Mouse (Mus musculus) intestine, embryonic 14.5 days (tissue): ENCODE results near the gene Npy. TPM values are rescaled to one million over a fixed set of nuclear protein-coding genes. Genes with fewer than 3 reads are reported as not detected.

Experiments used
- ATAC-seq: fragments of 200-750 bp; cut with Nextera tagmentation; replicated peaks from 2 replicates; pipeline ENCODE4 v1.8.0; 2017; ENCODE audit warnings: low read depth, moderate number of reproducible peaks, moderate TSS enrichment, moderate library complexity; ENCODE audit not compliant: low FRiP score, low TSS enrichment
- DNase-seq: peaks from one replicate; pipeline ENCODE4 v3.0.0-alpha.2; 2018; ENCODE audit warnings: low spot score
- H3K27ac ChIP-seq: fragments of 300-500 bp; sonication (generic); 2 replicates; pipeline ENCODE4 v1.5.1; 2014; ENCODE audit warnings: low read depth, mild to moderate bottlenecking, control low read depth
- H3K27me3 ChIP-seq: fragments of 300-500 bp; sonication (generic); replicated peaks from 2 replicates; pipeline ENCODE4 v1.6.1; 2014; ENCODE audit warnings: low read length, control low read depth; ENCODE audit not compliant: control insufficient read depth, insufficient read depth
- H3K36me3 ChIP-seq: fragments of 300-500 bp; sonication (generic); 2 replicates; pipeline ENCODE4 v1.6.1; 2014; ENCODE audit warnings: low read length, control low read depth; ENCODE audit not compliant: control insufficient read depth, insufficient read depth
- H3K4me1 ChIP-seq: fragments of 300-500 bp; sonication (generic); replicated peaks from 2 replicates; pipeline ENCODE4 v1.6.1; 2014; ENCODE audit warnings: low read length, control low read depth, mixed read lengths; ENCODE audit not compliant: control insufficient read depth, insufficient read depth
- H3K4me2 ChIP-seq: fragments of 300-500 bp; sonication (generic); 2 replicates; pipeline ENCODE4 v1.6.1; 2014; ENCODE audit warnings: low read length
- H3K4me3 ChIP-seq: fragments of 300-500 bp; sonication (generic); 2 replicates; pipeline ENCODE4 v1.5.1; 2014; ENCODE audit warnings: low read depth, low read length, control low read depth, mixed read lengths
- H3K9ac ChIP-seq: fragments of 300-500 bp; sonication (generic); 2 replicates; pipeline ENCODE4 v1.6.1; 2014; ENCODE audit warnings: mild to moderate bottlenecking, low read length
- H3K9me3 ChIP-seq: fragments of 300-500 bp; sonication (generic); 2 replicates; pipeline ENCODE4 v1.6.1; 2016; ENCODE audit warnings: low read length, control low read depth; ENCODE audit not compliant: control insufficient read depth
- WGBS: fragments of 180-500 bp; shearing (Covaris S2); extraction: QIAGEN DNeasy Blood & Tissue Kit; methylation state at CpG from one replicate; pipeline ENCODE4 v1.1.7; 2014; 5-methylcytosine and 5-hydroxymethylcytosine counted together
- polyA plus RNA-seq: library from polyadenylated mRNA; unstranded; fragments of >200 nt; fragmentation: Nextera tagmentation; extraction: Ambion mirVana; gene quantifications from 2 replicates; pipeline ENCODE4 v1.2.1, GENCODE M21; 2014

Gene Npy
- polyA plus RNA-seq, 1 experiment from 2014 or later = 4.9 TPM

- H3K27ac ChIP-seq = no peak overlapping the region
- WGBS = 87% methylated on average over 12 of the region's 12 CpGs
Observed at GRCm38 (mm10) chr6:49792524-49792923, 30.0 kb upstream of the Npy start.

GRCm38 (mm10) chr6:49804105-49804504 is 18.4 kb upstream of the Npy start:
- no peak for ATAC-seq
- H3K4me3 ChIP-seq = no peak overlapping the region
- no peaks in the 10 kb centered on the region for H3K9me3 ChIP-seq
- H3K9ac ChIP-seq = no peak overlapping the region
- no peaks in the 10 kb centered on the region; the same call in 1 of the 2 replicates for H3K27me3 ChIP-seq
- WGBS = 63% methylated on average over 8 of the region's 8 CpGs
- no peaks in the 10 kb centered on the region for H3K36me3 ChIP-seq
- H3K4me2 ChIP-seq = no peak overlapping the region
- DNase-seq = peak; percentile 37
- H3K4me1 ChIP-seq = no peaks in the 10 kb centered on the region
- no peak overlapping the region for H3K27ac ChIP-seq

More at GRCm38 (mm10) chr6:49792524-49792923, 30.0 kb upstream of the Npy start:
- ATAC-seq = no peak
- no peak overlapping the region for H3K4me2 ChIP-seq
- no peak overlapping the region for H3K9ac ChIP-seq
- H3K9me3 ChIP-seq = no peaks in the 10 kb centered on the region
- no peaks in the 10 kb centered on the region for H3K4me1 ChIP-seq
- H3K4me3 ChIP-seq = no peak overlapping the region
- peak; percentile 49 for DNase-seq
- H3K36me3 ChIP-seq = no peaks in the 10 kb centered on the region
- H3K27me3 ChIP-seq = no peaks in the 10 kb centered on the region

GRCm38 (mm10) chr6:49808076-49808475 is 14.4 kb upstream of the Npy start:
- Histone ChIP-seq H3K36me3 (no peaks in the 10 kb centered on the region), H3K9ac (no peak overlapping the region), H3K9me3 (no peaks in the 10 kb centered on the region), H3K4me1 (no peaks in the 10 kb centered on the region), H3K27me3 (no peaks in the 10 kb centered on the region; the same call in 1 of the 2 replicates), H3K4me3 (peak overlapping the region; percentile 12; the same call in 1 of the 2 replicates), H3K4me2 (peak overlapping the region; percentile 46), H3K27ac (no peak overlapping the region)
- peak; percentile 50 for DNase-seq
- ATAC-seq = no peak
- WGBS = 32% methylated on average over 13 of the region's 13 CpGs

- ATAC-seq = no peak
- no peak overlapping the region for H3K4me2 ChIP-seq
- 62% methylated on average over 5 of the region's 5 CpGs for WGBS
Observed at GRCm38 (mm10) chr6:49817183-49817582, 5.3 kb upstream of the Npy start.

GRCm38 (mm10) chr6:49817625-49818024 is 4.9 kb upstream of the Npy start:
- H3K27me3 ChIP-seq = peaks cover 30% of the 10 kb centered on the region
- no peak for DNase-seq
- no peak overlapping the region for H3K4me2 ChIP-seq
- H3K4me1 ChIP-seq = peaks cover 7% of the 10 kb centered on the region; the same call in 1 of the 2 replicates
- no peaks in the 10 kb centered on the region for H3K9me3 ChIP-seq
- ATAC-seq = no peak
- H3K9ac ChIP-seq = no peak overlapping the region
- H3K27ac ChIP-seq = no peak overlapping the region
- no peaks in the 10 kb centered on the region for H3K36me3 ChIP-seq
- no peak overlapping the region for H3K4me3 ChIP-seq
- WGBS = 68% methylated on average over 6 of the region's 6 CpGs

More at GRCm38 (mm10) chr6:49817183-49817582, 5.3 kb upstream of the Npy start:
- no peak overlapping the region for H3K9ac ChIP-seq
- no peaks in the 10 kb centered on the region for H3K36me3 ChIP-seq
- DNase-seq = no peak
- H3K27me3 ChIP-seq = peaks cover 25% of the 10 kb centered on the region
- no peak overlapping the region for H3K27ac ChIP-seq
- H3K9me3 ChIP-seq = no peaks in the 10 kb centered on the region
- no peak overlapping the region for H3K4me3 ChIP-seq
- H3K4me1 ChIP-seq = peaks cover 3% of the 10 kb centered on the region; the same call in 1 of the 2 replicates

- DNase-seq (no peak), ATAC-seq (no peak)
- Histone ChIP-seq H3K27me3 (peaks cover 75% of the 10 kb centered on the region), H3K9me3 (no peaks in the 10 kb centered on the region), H3K36me3 (no peaks in the 10 kb centered on the region), H3K4me2 (peak overlapping the region; percentile 65), H3K4me1 (peaks cover 8% of the 10 kb centered on the region; the same call in 1 of the 2 replicates), H3K4me3 (peak overlapping the region; percentile 36), H3K27ac (no peak overlapping the region), H3K9ac (0 out of 2 replicates have a peak overlapping the region, but pooled peaks have one; percentile 20)
- under 1% methylated on average over 10 of the region's 10 CpGs for whole genome bisulfite sequencing
Observed at GRCm38 (mm10) chr6:49822871-49823230, 341 bp downstream of the Npy start.

GRCm38 (mm10) chr6:49823371-49823770 is 861 bp downstream of the Npy start:
- Histone ChIP-seq H3K36me3 (no peaks in the 10 kb centered on the region), H3K27ac (no peak overlapping the region), H3K9me3 (no peaks in the 10 kb centered on the region), H3K27me3 (peaks cover 75% of the 10 kb centered on the region), H3K9ac (no peak overlapping the region), H3K4me1 (peaks cover 8% of the 10 kb centered on the region; the same call in 1 of the 2 replicates), H3K4me2 (no peak overlapping the region), H3K4me3 (no peak overlapping the region)
- WGBS = 8% methylated on average over 15 of the region's 15 CpGs
- DNase-seq = no peak
- no peak for ATAC-seq

GRCm38 (mm10) chr6:49823821-49824220 is 1.3 kb downstream of the Npy start:
- no peak for ATAC-seq
- Histone ChIP-seq H3K4me1 (peaks cover 8% of the 10 kb centered on the region; the same call in 1 of the 2 replicates), H3K9me3 (no peaks in the 10 kb centered on the region), H3K4me2 (no peak overlapping the region), H3K4me3 (no peak overlapping the region), H3K9ac (no peak overlapping the region), H3K27ac (no peak overlapping the region), H3K36me3 (no peaks in the 10 kb centered on the region), H3K27me3 (peaks cover 75% of the 10 kb centered on the region)
- 9% methylated on average over 2 of the region's 2 CpGs for WGBS
- no peak for DNase-seq

- WGBS = 69% methylated on average over 2 of the region's 2 CpGs
- Histone ChIP-seq H3K9me3 (no peaks in the 10 kb centered on the region), H3K27me3 (peaks cover 6% of the 10 kb centered on the region; the same call in 1 of the 2 replicates), H3K36me3 (no peaks in the 10 kb centered on the region), H3K4me3 (no peak overlapping the region), H3K4me2 (no peak overlapping the region), H3K4me1 (no peaks in the 10 kb centered on the region), H3K27ac (no peak overlapping the region), H3K9ac (no peak overlapping the region)
- no peak for DNase-seq
- no peak for ATAC-seq
Observed at GRCm38 (mm10) chr6:49831579-49831978, 9.1 kb downstream of the Npy start.
